Mouse (Mus musculus): ENCODE data around the gene Eif4a1. TPM values are rescaled to one million over a fixed set of nuclear protein-coding genes. Genes with fewer than 3 reads are reported as not detected.

Eif4a1 gene
- total and polyA plus RNA-seq, 3 experiments: 114 to 1,689 (median 634) TPM

GRCm38 (mm10) chr11:69718661-69719060 is 46.4 kb upstream of the Eif4a1 start:
- peaks cover 0 to 3% of the 10 kb centered on the region in 2 experiments; a peak in 1 of 4 replicates for H3K36me3 ChIP-seq (ENCODE audit: control insufficient read depth in 1 of 2, insufficient read depth in 2 of 2, low read length in 2 of 2)
- no peaks in the 10 kb centered on the region for H3K79me2 ChIP-seq (ENCODE audit: control insufficient read depth, insufficient read depth, low read length, poor library complexity)
- no peaks in the 10 kb centered on the region for H3K27me3 ChIP-seq (ENCODE audit: control insufficient read depth in 1 of 2, insufficient read depth in 2 of 2, low read length in 2 of 2)
- H3K4me3 ChIP-seq (ENCODE audit: control insufficient read depth in 1 of 2, insufficient read depth in 1 of 2, low read depth in 2 of 2, low read length in 2 of 2): no peak overlapping the region
- H3K9me3 ChIP-seq (replicated peaks; ENCODE audit: insufficient read depth, low read length): no peaks in the 10 kb centered on the region
- TF ChIP-seq SMC3 (IDR thresholded peaks at IDR 0.05; ENCODE audit: low read depth, low read length) (no peak), ZNF384 (IDR thresholded peaks at IDR 0.05; ENCODE audit: low read depth, low read length) (no peak), POLR2AphosphoS2 (IDR thresholded peaks at IDR 0.05; ENCODE audit: low read length) (no peak), SIN3A (IDR thresholded peaks at IDR 0.05; ENCODE audit: low read length) (no peak), MXI1 (IDR thresholded peaks at IDR 0.05; ENCODE audit: low read depth, low read length) (no peak)
- no peak for DNase-seq (ENCODE audit: low read depth, low spot score)
- no peak overlapping the region for H3K9ac ChIP-seq (ENCODE audit: control insufficient read depth, low read depth, low read length, poor library complexity, severe bottlenecking)
- H3K4me1 ChIP-seq (ENCODE audit: control insufficient read depth in 1 of 2, insufficient read depth in 2 of 2, low read length in 2 of 2): peaks cover 0 to 5% of the 10 kb centered on the region in 2 experiments; a peak in 1 of 4 replicates
- no peak overlapping the region for H3K27ac ChIP-seq (ENCODE audit: control insufficient read depth, low read depth, low read length)

GRCm38 (mm10) chr11:69716953-69717352 is 44.7 kb upstream of the Eif4a1 start:
- Histone ChIP-seq H3K4me3 (ENCODE audit: control insufficient read depth in 1 of 2, insufficient read depth in 1 of 2, low read depth in 2 of 2, low read length in 2 of 2) (no peak overlapping the region), H3K4me1 (ENCODE audit: control insufficient read depth in 1 of 2, insufficient read depth in 2 of 2, low read length in 2 of 2) (peaks cover 0 to 5% of the 10 kb centered on the region in 2 experiments; a peak in 1 of 4 replicates), H3K36me3 (ENCODE audit: control insufficient read depth in 1 of 2, insufficient read depth in 2 of 2, low read length in 2 of 2) (peaks cover 0 to 3% of the 10 kb centered on the region in 2 experiments; a peak in 1 of 4 replicates), H3K9ac (ENCODE audit: control insufficient read depth, low read depth, low read length, poor library complexity, severe bottlenecking) (no peak overlapping the region), H3K27me3 (ENCODE audit: control insufficient read depth in 1 of 2, insufficient read depth in 2 of 2, low read length in 2 of 2) (no peaks in the 10 kb centered on the region), H3K79me2 (ENCODE audit: control insufficient read depth, insufficient read depth, low read length, poor library complexity) (no peaks in the 10 kb centered on the region), H3K9me3 (replicated peaks; ENCODE audit: insufficient read depth, low read length) (no peaks in the 10 kb centered on the region), H3K27ac (ENCODE audit: control insufficient read depth, low read depth, low read length) (no peak overlapping the region)
- DNase-seq (ENCODE audit: low read depth, low spot score): no peak
- TF ChIP-seq CTCF (IDR thresholded peaks at IDR 0.05 in 2 of 3, conservative IDR thresholded peaks at IDR 0.05 in 1 of 3; ENCODE audit: control insufficient read depth in 1 of 3, insufficient read depth in 1 of 3, low read depth in 2 of 3, low read length in 3 of 3, poor library complexity in 1 of 3, severe bottlenecking in 1 of 3) (0 out of 6 replicates have a peak, but pooled peaks of 1 of the 3 experiments have one; percentile 20), MYB (IDR thresholded peaks at IDR 0.05; ENCODE audit: low read depth, low read length) (no peak), TAL1 (IDR thresholded peaks at IDR 0.05; ENCODE audit: low read length) (no peak), BHLHE40 (IDR thresholded peaks at IDR 0.05; ENCODE audit: borderline replicate concordance, low read depth, low read length) (no peak), TCF12 (IDR thresholded peaks at IDR 0.05; ENCODE audit: low read depth, low read length) (no peak), USF1 (IDR thresholded peaks at IDR 0.05; ENCODE audit: low read depth, low read length) (no peak), CHD1 (IDR thresholded peaks at IDR 0.05; ENCODE audit: low read depth, low read length) (no peak)

DNA sequence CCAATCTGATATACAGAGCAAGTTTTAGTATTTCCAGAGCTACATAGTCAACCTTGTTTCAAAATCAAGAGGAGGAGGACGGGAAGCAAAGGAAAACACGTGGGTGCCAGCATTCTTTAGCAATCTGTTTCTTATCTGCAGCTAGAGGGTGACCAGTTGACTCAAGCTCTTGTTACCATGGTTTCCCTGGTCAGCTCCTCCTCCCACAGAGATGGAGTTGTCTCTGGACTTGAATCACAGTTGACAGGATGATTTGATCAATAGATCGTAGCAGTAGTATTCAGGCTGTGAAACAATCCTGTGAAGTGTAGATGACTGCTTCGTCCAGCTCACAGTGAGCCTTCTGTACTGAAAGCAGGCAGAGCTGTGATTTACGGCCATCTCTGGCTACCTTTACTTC is 43.7 kb upstream of the Eif4a1 start:
- no peaks in the 10 kb centered on the region for H3K27me3 ChIP-seq (ENCODE audit: control insufficient read depth in 1 of 2, insufficient read depth in 2 of 2, low read length in 2 of 2)
- TF ChIP-seq MXI1 (IDR thresholded peaks at IDR 0.05; ENCODE audit: low read depth, low read length) (0 out of 2 replicates have a peak, but pooled peaks have one; percentile 12), HCFC1 (IDR thresholded peaks at IDR 0.05; ENCODE audit: low read depth, low read length) (no peak), RAD21 (IDR thresholded peaks at IDR 0.05; ENCODE audit: low read depth, low read length) (no peak), ZMIZ1 (IDR thresholded peaks at IDR 0.05; ENCODE audit: low read depth, low read length) (no peak), MAX (IDR thresholded peaks at IDR 0.05; ENCODE audit: low read length) (peak; percentile 37; the same call in 1 of the 2 replicates), USF2 (IDR thresholded peaks at IDR 0.05; ENCODE audit: borderline replicate concordance in 1 of 2, insufficient read depth in 1 of 2, low read depth in 1 of 2, low read length in 2 of 2) (no peak)
- no peaks in the 10 kb centered on the region for H3K79me2 ChIP-seq (ENCODE audit: control insufficient read depth, insufficient read depth, low read length, poor library complexity)
- no peaks in the 10 kb centered on the region for H3K9me3 ChIP-seq (replicated peaks; ENCODE audit: insufficient read depth, low read length)
- H3K27ac ChIP-seq (ENCODE audit: control insufficient read depth, low read depth, low read length): no peak overlapping the region
- no peak for DNase-seq (ENCODE audit: low read depth, low spot score)
- H3K9ac ChIP-seq (ENCODE audit: control insufficient read depth, low read depth, low read length, poor library complexity, severe bottlenecking): no peak overlapping the region
- peaks cover 0 to 3% of the 10 kb centered on the region in 2 experiments; a peak in 1 of 4 replicates for H3K36me3 ChIP-seq (ENCODE audit: control insufficient read depth in 1 of 2, insufficient read depth in 2 of 2, low read length in 2 of 2)
- H3K4me3 ChIP-seq (ENCODE audit: control insufficient read depth in 1 of 2, insufficient read depth in 1 of 2, low read depth in 2 of 2, low read length in 2 of 2): no peak overlapping the region
- H3K4me1 ChIP-seq (ENCODE audit: control insufficient read depth in 1 of 2, insufficient read depth in 2 of 2, low read length in 2 of 2): peaks cover 0 to 5% of the 10 kb centered on the region in 2 experiments; a peak in 1 of 4 replicates

Measured in MEL (cell line).